Mouse (Mus musculus) brain, embryonic 18.5 days (tissue): ENCODE measurements at regions not wholly inside any gene's neighbourhood (a gene's known extent, or its start where the extent isn't known, plus 50 kb on each side); places are given as distances from the start of the nearest gene placed in this dataset.
A peak's percentile ranks its signal among the peaks of the same experiment; 100 is the strongest.

Experiments
- DNase-seq: peaks from one replicate; pipeline ENCODE4 v3.0.0-alpha.2; 2012; ENCODE audit warnings: low read depth, low spot score

- DNase-seq: no peak
Measured at GRCm38 (mm10) chr1:63920181-63920933, 151.3 kb upstream of the 4933402D24Rik start.

GRCm38 (mm10) chr1:63918200-63918599 lies 149.1 kb upstream of the 4933402D24Rik start:
- DNase-seq: no peak

GRCm38 (mm10) chr1:63916907-63917650 lies 148.0 kb upstream of the 4933402D24Rik start:
- DNase-seq: no peak

- DNase-seq: no peak
Measured at GRCm38 (mm10) chr1:63910765-63911164, 141.7 kb upstream of the 4933402D24Rik start.

- no peak for DNase-seq
Measured at GRCm38 (mm10) chr1:63909191-63909590, 140.1 kb upstream of the 4933402D24Rik start.

GRCm38 (mm10) chr1:63903620-63904019 lies 134.6 kb upstream of the 4933402D24Rik start:
- DNase-seq: no peak

GRCm38 (mm10) chr1:63903201-63903600 lies 134.1 kb upstream of the 4933402D24Rik start:
- DNase-seq: no peak

- DNase-seq: no peak
Measured at GRCm38 (mm10) chr1:63902391-63902790, 133.3 kb upstream of the 4933402D24Rik start.

GRCm38 (mm10) chr1:63899631-63900577 lies 130.8 kb upstream of the 4933402D24Rik start:
- no peak for DNase-seq

- DNase-seq: no peak
Measured at GRCm38 (mm10) chr1:63898766-63899165, 129.7 kb upstream of the 4933402D24Rik start.

GRCm38 (mm10) chr1:63897556-63897955 lies 128.5 kb upstream of the 4933402D24Rik start:
- no peak for DNase-seq

- DNase-seq: no peak
Measured at GRCm38 (mm10) chr1:63879570-63879969, 110.5 kb upstream of the 4933402D24Rik start.

GRCm38 (mm10) chr1:63876589-63877251 lies 107.7 kb upstream of the 4933402D24Rik start:
- peak; percentile 68 for DNase-seq

- no peak for DNase-seq
Measured at GRCm38 (mm10) chr1:63875297-63875962, 106.4 kb upstream of the 4933402D24Rik start.

- DNase-seq: no peak
Measured at GRCm38 (mm10) chr1:63871831-63872230, 102.8 kb upstream of the 4933402D24Rik start.

- no peak for DNase-seq
Measured at GRCm38 (mm10) chr1:63869342-63869741, 100.3 kb upstream of the 4933402D24Rik start.

- peak; percentile 68 for DNase-seq
Measured at GRCm38 (mm10) chr1:63857933-63858649, 89.0 kb upstream of the 4933402D24Rik start.

- no peak for DNase-seq
Measured at GRCm38 (mm10) chr1:63857468-63857867, 88.4 kb upstream of the 4933402D24Rik start.

GRCm38 (mm10) chr1:63856366-63856765 lies 87.3 kb upstream of the 4933402D24Rik start:
- DNase-seq: no peak

- DNase-seq: no peak
Measured at GRCm38 (mm10) chr1:63854794-63855193, 85.7 kb upstream of the 4933402D24Rik start.
